Mouse (Mus musculus) olfactory bulb, adult 2 months (tissue): ENCODE data around the gene Gnb4. TPM values are rescaled to one million over a fixed set of nuclear protein-coding genes. Genes with fewer than 3 reads are reported as not detected.

Experiments used
- H3K27ac ChIP-seq: fragments of 200-500 bp; 2 replicates; pipeline ENCODE4 v1.5.1; 2012; ENCODE audit warnings: low read depth, low read length; ENCODE audit not compliant: insufficient read depth
- H3K4me1 ChIP-seq: fragments of 200-500 bp; 2 replicates; pipeline ENCODE4 v1.6.1; 2012; ENCODE audit warnings: low read length; ENCODE audit not compliant: control insufficient read depth, insufficient read depth
- H3K4me3 ChIP-seq: fragments of 200-500 bp; 2 replicates; pipeline ENCODE4 v1.5.1; 2012; ENCODE audit warnings: mild to moderate bottlenecking, low read depth, low read length, moderate library complexity; ENCODE audit not compliant: insufficient read depth
- CTCF ChIP-seq: fragments of 200-500 bp; IDR thresholded peaks from 2 replicates; pipeline ENCODE4 v1.5.1; 2012; ENCODE audit warnings: low read depth, mild to moderate bottlenecking, low read length, moderate library complexity; ENCODE audit not compliant: insufficient read depth
- POLR2A ChIP-seq: fragments of 200-500 bp; IDR thresholded peaks from 2 replicates; pipeline ENCODE4 v1.6.1; 2012; ENCODE audit warnings: mild to moderate bottlenecking, low read depth, low read length, moderate library complexity; ENCODE audit not compliant: insufficient read depth
- WGBS: fragments of 180-500 bp; shearing (Covaris S2); methylation state at CpG from one replicate; pipeline ENCODE4 v1.1.7; 2018; 5-methylcytosine and 5-hydroxymethylcytosine counted together
- polyA plus RNA-seq: library from polyadenylated mRNA; stranded (reverse); fragments of >200 nt; gene quantifications from 2 replicates; pipeline ENCODE4 v1.2.4, GENCODE M21; 2012; ENCODE audit warnings: low replicate concordance; ENCODE audit not compliant: missing spikeins, insufficient read depth, insufficient read length

Gene Gnb4
- polyA plus RNA-seq = not detected in 2 replicates

- peaks cover 7% of the 10 kb centered on the region for H3K4me1 ChIP-seq
- 1% methylated on average over 76 of the region's 83 CpGs for WGBS
- peak within 1 kb of the TSS; percentile 93 for H3K4me3 ChIP-seq
- TF ChIP-seq CTCF = no peak
- TF ChIP-seq POLR2A = no peak
- H3K27ac ChIP-seq = peak within 1 kb of the TSS; percentile 67
Observed at GRCm38 (mm10) chr3:32616331-32617052, at the start of gene Gnb4. Gene Gnb4, minus strand, starts transcription at chr3:32616585.

GRCm38 (mm10) chr3:32661556-32661930, 45.2 kb upstream of the Gnb4 start:
- Histone ChIP-seq H3K27ac (no peak overlapping the region), H3K4me1 (peaks cover 11% of the 10 kb centered on the region), H3K4me3 (no peak overlapping the region)
- TF ChIP-seq CTCF = no peak
- TF ChIP-seq POLR2A = no peak
- 96% methylated on average over 3 of the region's 3 CpGs for WGBS

GRCm38 (mm10) chr3:32660831-32661555, 44.6 kb upstream of the Gnb4 start:
- no peak for TF ChIP-seq POLR2A
- TF ChIP-seq CTCF = no peak
- 56% methylated on average over 8 of the region's 8 CpGs for whole genome bisulfite sequencing
- no peak overlapping the region for H3K4me3 ChIP-seq
- peak overlapping the region; percentile 86 for H3K27ac ChIP-seq
- peaks cover 11% of the 10 kb centered on the region for H3K4me1 ChIP-seq

GRCm38 (mm10) chr3:32660276-32660675, 43.9 kb upstream of the Gnb4 start:
- WGBS = 34% methylated on average over 8 of the region's 8 CpGs
- peak overlapping the region; percentile 86 for H3K27ac ChIP-seq
- peaks cover 11% of the 10 kb centered on the region for H3K4me1 ChIP-seq
- no peak overlapping the region for H3K4me3 ChIP-seq
- no peak for TF ChIP-seq POLR2A
- no peak for TF ChIP-seq CTCF

- WGBS = 64% methylated on average over 2 of the region's 2 CpGs
Observed at GRCm38 (mm10) chr3:32659506-32659905, 43.1 kb upstream of the Gnb4 start.

GRCm38 (mm10) chr3:32658821-32659220, 42.4 kb upstream of the Gnb4 start:
- 85% methylated on average over 16 of the region's 16 CpGs for WGBS
- H3K27ac ChIP-seq = no peak overlapping the region
- TF ChIP-seq POLR2A = no peak
- no peak for TF ChIP-seq CTCF

More at GRCm38 (mm10) chr3:32659506-32659905, 43.1 kb upstream of the Gnb4 start:
- Histone ChIP-seq H3K4me3 (no peak overlapping the region), H3K4me1 (peaks cover 11% of the 10 kb centered on the region), H3K27ac (peak overlapping the region; percentile 86)
- TF ChIP-seq POLR2A = no peak
- TF ChIP-seq CTCF = no peak

GRCm38 (mm10) chr3:32658401-32658800, 42.0 kb upstream of the Gnb4 start:
- WGBS = 74% methylated on average over 7 of the region's 7 CpGs
- H3K4me3 ChIP-seq = no peak overlapping the region
- TF ChIP-seq CTCF (no peak), POLR2A (no peak)
- peak overlapping the region; percentile 11; the same call in 1 of the 2 replicates for H3K27ac ChIP-seq
- peaks cover 11% of the 10 kb centered on the region for H3K4me1 ChIP-seq

More at GRCm38 (mm10) chr3:32658821-32659220, 42.4 kb upstream of the Gnb4 start:
- Histone ChIP-seq H3K4me3 (no peak overlapping the region), H3K4me1 (peaks cover 11% of the 10 kb centered on the region)

GRCm38 (mm10) chr3:32656398-32656994, 40.1 kb upstream of the Gnb4 start:
- 68% methylated on average over 10 of the region's 10 CpGs for WGBS
- TF ChIP-seq POLR2A (no peak), CTCF (no peak)
- no peak overlapping the region for H3K27ac ChIP-seq
- H3K4me3 ChIP-seq = no peak overlapping the region
- H3K4me1 ChIP-seq = peaks cover 11% of the 10 kb centered on the region
